Mouse (Mus musculus): ENCODE results near the gene C2. TPM values are rescaled to one million over a fixed set of nuclear protein-coding genes. Genes with fewer than 3 reads are reported as not detected.
"Not testable (repeated sequence)": the region's sequence is repeated elsewhere in the genome, so short reads cannot be mapped to it uniquely, and the experiment has no call there.

The C2 gene
- polyA plus RNA-seq, 1 experiment from 2014 or later, result 1.7 TPM

DNA sequence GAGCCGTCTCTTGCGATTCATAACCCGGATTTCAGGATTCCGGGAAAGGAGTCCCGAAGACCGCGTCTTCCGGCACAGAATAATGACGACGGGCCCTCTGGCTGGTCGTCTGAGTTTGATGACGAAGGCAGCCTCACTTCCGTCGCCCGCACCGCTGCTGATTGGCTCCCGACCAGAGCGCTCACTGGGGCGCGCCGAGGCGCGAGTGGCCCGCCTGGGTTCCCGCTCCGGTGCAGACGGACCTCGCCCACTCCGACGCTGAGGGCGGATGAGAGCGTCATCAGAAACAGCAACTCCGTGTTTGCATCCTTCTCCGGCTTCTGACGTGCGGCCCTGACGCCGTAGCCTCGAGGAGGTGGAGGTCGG, 61.2 kb downstream of the C2 start, which contains the start of the genes Stk19 and Dxo:
Stk19 (minus strand) TSS at position 90 of the 366 bp plus-strand sequence.
Dxo (plus strand) TSS at position 164 of the 366 bp plus-strand sequence.
- peaks cover 16% of the 10 kb centered on the region for H3K4me1 ChIP-seq (ENCODE audit: control insufficient read depth, insufficient read depth, low read length)
- under 1% methylated on average over 40 of the region's 40 CpGs for WGBS
- peak within 1 kb of the TSS; percentile 20; the same call in 1 of the 2 replicates for H3K27ac ChIP-seq (ENCODE audit: low read depth, low read length)
- no peaks in the 10 kb centered on the region for H3K27me3 ChIP-seq (ENCODE audit: control insufficient read depth, insufficient read depth, low read length)
- H3K9ac ChIP-seq (ENCODE audit: low read depth, low read length), result peak within 1 kb of the TSS; percentile 61
- peaks cover 32% of the 10 kb centered on the region for H3K36me3 ChIP-seq (ENCODE audit: control insufficient read depth, insufficient read depth, low read length)
- no peaks in the 10 kb centered on the region for H3K9me3 ChIP-seq (ENCODE audit: control insufficient read depth, low read length)
- H3K4me3 ChIP-seq (ENCODE audit: low read length), result peak within 1 kb of the TSS; percentile 88
- H3K4me2 ChIP-seq (replicated peaks; ENCODE audit: low read depth, low read length), result peak within 1 kb of the TSS; percentile 96
- ATAC-seq (ENCODE audit: low FRiP score, low TSS enrichment), result peak; percentile 94

DNA sequence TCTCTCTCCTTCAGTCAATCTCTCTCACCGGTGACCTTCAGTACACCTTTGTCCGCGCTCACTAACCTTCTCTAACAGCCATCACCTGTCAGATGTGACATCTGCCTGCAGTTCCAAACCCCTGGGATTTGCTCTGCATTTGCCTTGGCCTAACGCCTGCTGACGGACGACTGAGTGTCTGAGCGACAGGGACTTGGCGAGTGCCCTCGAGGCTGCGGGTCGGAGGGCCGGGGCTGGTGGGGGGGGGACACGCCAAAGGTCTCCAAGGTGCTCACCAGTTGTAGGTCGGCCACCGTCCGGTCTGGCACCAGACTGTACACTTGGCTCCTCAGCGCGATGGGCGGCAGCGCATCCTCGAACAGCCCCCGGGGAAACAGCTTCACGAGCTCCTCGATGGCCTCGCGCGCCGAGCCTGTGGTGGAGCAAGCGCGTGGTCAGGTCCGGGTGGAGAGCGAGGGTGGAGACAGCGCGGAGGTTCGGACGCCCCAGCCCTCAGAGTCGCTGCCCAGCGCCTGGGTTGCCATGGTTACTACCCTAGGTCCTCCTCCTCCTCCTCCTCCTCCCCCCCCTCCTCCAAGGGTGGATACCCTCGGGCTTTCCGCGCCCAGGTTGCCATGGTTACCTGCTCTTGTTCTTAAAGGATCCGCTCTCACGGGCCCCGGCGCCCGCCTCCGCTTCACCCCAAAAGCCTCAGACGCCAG, 61.8 kb downstream of the C2 start:
- no peaks in the 10 kb centered on the region for H3K9me3 ChIP-seq (ENCODE audit: control insufficient read depth, low read length)
- peak overlapping the region; percentile 61 for H3K9ac ChIP-seq (ENCODE audit: low read depth, low read length)
- H3K4me3 ChIP-seq (ENCODE audit: low read length), result peak overlapping the region; percentile 88
- peaks cover 16% of the 10 kb centered on the region for H3K4me1 ChIP-seq (ENCODE audit: control insufficient read depth, insufficient read depth, low read length)
- ATAC-seq (ENCODE audit: low FRiP score, low TSS enrichment), result peak; percentile 79
- H3K36me3 ChIP-seq (ENCODE audit: control insufficient read depth, insufficient read depth, low read length), result peaks cover 29% of the 10 kb centered on the region
- 5% methylated on average over 43 of the region's 48 CpGs for WGBS
- no peak overlapping the region for H3K27ac ChIP-seq (ENCODE audit: low read depth, low read length)
- peak overlapping the region; percentile 96 for H3K4me2 ChIP-seq (replicated peaks; ENCODE audit: low read depth, low read length)
- H3K27me3 ChIP-seq (ENCODE audit: control insufficient read depth, insufficient read depth, low read length), result no peaks in the 10 kb centered on the region

DNA sequence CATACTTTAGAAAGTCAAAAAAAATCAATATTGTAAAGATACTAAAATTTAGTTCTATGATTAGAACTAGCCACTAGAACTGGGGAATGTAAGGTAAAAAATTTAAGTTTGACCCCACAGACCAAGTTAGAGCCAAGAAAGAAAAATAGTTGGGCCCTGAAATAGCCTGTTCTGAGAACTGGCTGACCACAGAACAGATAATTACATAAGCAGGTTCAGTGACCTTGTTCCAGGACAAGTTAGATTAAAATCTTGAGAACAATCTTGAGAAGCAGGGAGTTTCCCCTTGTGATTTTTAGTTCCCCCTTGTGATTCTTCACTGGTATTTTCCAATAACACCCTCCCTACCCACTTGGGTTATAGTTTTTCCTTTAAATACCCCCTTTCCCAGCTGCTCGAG, 67.3 kb downstream of the C2 start:
- ATAC-seq (ENCODE audit: low FRiP score, low TSS enrichment); H3K27me3 ChIP-seq (ENCODE audit: control insufficient read depth, insufficient read depth, low read length); H3K9ac ChIP-seq (ENCODE audit: low read depth, low read length); H3K9me3 ChIP-seq (ENCODE audit: control insufficient read depth, low read length); H3K4me3 ChIP-seq (ENCODE audit: low read length); H3K27ac ChIP-seq (ENCODE audit: low read depth, low read length); H3K4me1 ChIP-seq (ENCODE audit: control insufficient read depth, insufficient read depth, low read length); H3K4me2 ChIP-seq (replicated peaks; ENCODE audit: low read depth, low read length): not testable (repeated sequence)
- H3K36me3 ChIP-seq (ENCODE audit: control insufficient read depth, insufficient read depth, low read length), result peaks cover 32% of the 10 kb centered on the region; the same call in 1 of the 2 replicates
- 91% methylated on average over 1 of the region's 1 CpGs for WGBS

DNA sequence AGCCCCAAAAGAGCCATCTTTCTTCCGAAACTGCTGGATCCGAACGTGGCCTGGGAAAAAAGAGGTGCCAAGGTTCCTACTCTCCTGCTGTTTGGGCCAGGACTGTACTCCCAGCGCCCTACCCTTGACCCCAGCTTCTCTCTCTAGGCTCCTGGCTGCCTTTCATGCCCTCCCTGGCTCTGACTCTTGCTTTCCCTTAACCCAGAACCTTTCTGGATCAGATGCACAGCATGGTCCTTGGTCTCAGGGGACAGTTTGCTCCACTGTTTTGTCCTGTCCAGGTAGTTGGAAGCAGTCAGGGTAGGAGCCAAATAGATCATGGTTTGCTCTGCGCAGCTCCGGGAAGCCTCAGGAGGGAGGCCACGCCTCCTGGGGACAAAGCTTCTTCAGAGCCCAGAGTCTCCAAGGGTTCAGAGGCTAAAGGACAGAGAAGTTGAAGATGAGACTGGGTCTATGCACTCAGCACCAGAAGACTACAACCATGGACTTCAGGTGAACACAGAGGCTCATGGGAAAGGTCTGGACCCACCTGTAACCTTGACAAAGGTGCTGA, 83.2 kb downstream of the C2 start:
- Histone ChIP-seq H3K4me3 (ENCODE audit: low read length) (no peak overlapping the region), H3K9me3 (ENCODE audit: control insufficient read depth, low read length) (no peaks in the 10 kb centered on the region), H3K27me3 (ENCODE audit: control insufficient read depth, insufficient read depth, low read length) (no peaks in the 10 kb centered on the region), H3K36me3 (ENCODE audit: control insufficient read depth, insufficient read depth, low read length) (no peaks in the 10 kb centered on the region), H3K4me2 (replicated peaks; ENCODE audit: low read depth, low read length) (no peak overlapping the region), H3K4me1 (ENCODE audit: control insufficient read depth, insufficient read depth, low read length) (no peaks in the 10 kb centered on the region), H3K9ac (ENCODE audit: low read depth, low read length) (no peak overlapping the region), H3K27ac (ENCODE audit: low read depth, low read length) (no peak overlapping the region)
- no peak for ATAC-seq (ENCODE audit: low FRiP score, low TSS enrichment)
- 74% methylated on average over 7 of the region's 7 CpGs for WGBS

DNA sequence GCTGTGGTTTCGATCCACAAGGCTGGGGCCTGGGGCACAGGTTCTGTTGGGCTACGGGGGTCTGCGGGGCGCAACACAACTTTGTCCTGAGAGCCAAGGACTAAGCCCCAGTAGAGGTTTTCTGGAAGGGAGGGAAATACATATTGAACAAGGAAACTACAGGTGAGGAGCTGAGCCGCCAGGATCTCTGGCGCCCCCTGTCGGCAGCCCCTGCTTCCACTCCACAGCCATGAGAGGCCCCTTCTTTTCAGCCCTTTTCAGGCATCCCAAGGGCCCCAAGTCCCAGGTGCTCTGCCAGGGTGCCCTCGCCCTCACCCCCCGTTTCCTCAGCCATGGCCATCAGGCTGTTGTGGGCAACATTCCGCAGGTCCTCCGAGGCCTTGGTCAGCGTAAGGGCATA, 84.3 kb downstream of the C2 start:
- ATAC-seq (ENCODE audit: low FRiP score, low TSS enrichment); H3K4me2 ChIP-seq (replicated peaks; ENCODE audit: low read depth, low read length); H3K4me1 ChIP-seq (ENCODE audit: control insufficient read depth, insufficient read depth, low read length); H3K27me3 ChIP-seq (ENCODE audit: control insufficient read depth, insufficient read depth, low read length); H3K9ac ChIP-seq (ENCODE audit: low read depth, low read length); H3K36me3 ChIP-seq (ENCODE audit: control insufficient read depth, insufficient read depth, low read length); H3K4me3 ChIP-seq (ENCODE audit: low read length); H3K27ac ChIP-seq (ENCODE audit: low read depth, low read length); H3K9me3 ChIP-seq (ENCODE audit: control insufficient read depth, low read length): not testable (repeated sequence)
- 70% methylated on average over 12 of the region's 12 CpGs for WGBS

Small RNA genes lying within 50 kb of the gene (microRNA-seq; reads per million reads assigned to microRNA genes)
- gene Mir6970 (0.63 reads per million), gene Mir6971 (1.5 reads per million), gene Mir6972 (not detected)

Other genes starting within 250 kb of the C2 start
- gene Tnxb, start 227.7 kb downstream of the C2 start, polyA plus RNA-seq (2014; fragmentation: Nextera tagmentation; extraction: Ambion mirVana), result 0.15 and 0.26 TPM in 2 replicates
- gene C4b, start 154.4 kb downstream of the C2 start, polyA plus RNA-seq (2014; fragmentation: Nextera tagmentation; extraction: Ambion mirVana), result not detected in 2 replicates
- not detected in 2 replicates for gene Cyp21a1, start 93.7 kb downstream of the C2 start, polyA plus RNA-seq (2014; fragmentation: Nextera tagmentation; extraction: Ambion mirVana)
- gene Stk19, start 61.3 kb downstream of the C2 start, polyA plus RNA-seq (2014; fragmentation: Nextera tagmentation; extraction: Ambion mirVana), result 25.2 and 28.7 TPM in 2 replicates
- gene Dxo, start 61.2 kb downstream of the C2 start, polyA plus RNA-seq (2014; fragmentation: Nextera tagmentation; extraction: Ambion mirVana), result 55.7 and 66.4 TPM in 2 replicates
- gene Skiv2l, start 48.1 kb downstream of the C2 start, polyA plus RNA-seq (2014; fragmentation: Nextera tagmentation; extraction: Ambion mirVana), result 22.8 and 45.9 TPM in 2 replicates
- 107 and 119 TPM in 2 replicates for gene Nelfe, start 47.9 kb downstream of the C2 start, polyA plus RNA-seq (2014; fragmentation: Nextera tagmentation; extraction: Ambion mirVana)
- gene Cfb, start 35.7 kb downstream of the C2 start, polyA plus RNA-seq (2014; fragmentation: Nextera tagmentation; extraction: Ambion mirVana), result 4.0 and 5.4 TPM in 2 replicates
- gene Zbtb12, start 18.8 kb downstream of the C2 start, polyA plus RNA-seq (2014; fragmentation: Nextera tagmentation; extraction: Ambion mirVana), result 2.1 and 3.7 TPM in 2 replicates
- not detected in 2 replicates for gene Gm20547, start 16.2 kb downstream of the C2 start, polyA plus RNA-seq (2014; fragmentation: Nextera tagmentation; extraction: Ambion mirVana)
- 70.5 and 76.9 TPM in 2 replicates for gene Ehmt2, start 204 bp upstream of the C2 start, polyA plus RNA-seq (2014; fragmentation: Nextera tagmentation; extraction: Ambion mirVana)
- 5.4 and 7.7 TPM in 2 replicates for gene Slc44a4, start 16.2 kb upstream of the C2 start, polyA plus RNA-seq (2014; fragmentation: Nextera tagmentation; extraction: Ambion mirVana)
- 19.6 and 23.2 TPM in 2 replicates for gene Neu1, start 33.0 kb upstream of the C2 start, polyA plus RNA-seq (2014; fragmentation: Nextera tagmentation; extraction: Ambion mirVana)
- 0.54 and 0.80 TPM in 2 replicates for gene Hspa1b, start 61.0 kb upstream of the C2 start, polyA plus RNA-seq (2014; fragmentation: Nextera tagmentation; extraction: Ambion mirVana)
- gene Gm20481, start 71.6 kb upstream of the C2 start, polyA plus RNA-seq (2014; fragmentation: Nextera tagmentation; extraction: Ambion mirVana), result not detected in 2 replicates
- 4.3 and 4.8 TPM in 2 replicates for gene Hspa1a, start 73.9 kb upstream of the C2 start, polyA plus RNA-seq (2014; fragmentation: Nextera tagmentation; extraction: Ambion mirVana)
- 0.79 and 1.3 TPM in 2 replicates for gene Hspa1l, start 74.4 kb upstream of the C2 start, polyA plus RNA-seq (2014; fragmentation: Nextera tagmentation; extraction: Ambion mirVana)
- 240 and 246 TPM in 2 replicates for gene Lsm2, start 83.6 kb upstream of the C2 start, polyA plus RNA-seq (2014; fragmentation: Nextera tagmentation; extraction: Ambion mirVana)
- 96.4 and 137 TPM in 2 replicates for gene Vars, start 102.7 kb upstream of the C2 start, polyA plus RNA-seq (2014; fragmentation: Nextera tagmentation; extraction: Ambion mirVana)
- 0.13 and 0.28 TPM in 2 replicates for gene Vwa7, start 118.3 kb upstream of the C2 start, polyA plus RNA-seq (2014; fragmentation: Nextera tagmentation; extraction: Ambion mirVana)
- gene Sapcd1, start 129.8 kb upstream of the C2 start, polyA plus RNA-seq (2014; fragmentation: Nextera tagmentation; extraction: Ambion mirVana), result 6.6 and 10.9 TPM in 2 replicates
- gene Msh5, start 148.5 kb upstream of the C2 start, polyA plus RNA-seq (2014; fragmentation: Nextera tagmentation; extraction: Ambion mirVana), result 4.9 and 5.9 TPM in 2 replicates
- gene Clic1, start 151.7 kb upstream of the C2 start, polyA plus RNA-seq (2014; fragmentation: Nextera tagmentation; extraction: Ambion mirVana), result 72.1 and 172 TPM in 2 replicates
- 355 and 422 TPM in 2 replicates for gene Ddah2, start 160.8 kb upstream of the C2 start, polyA plus RNA-seq (2014; fragmentation: Nextera tagmentation; extraction: Ambion mirVana)
- 0.20 and 0.30 TPM in 2 replicates for gene Ly6g6c, start 167.1 kb upstream of the C2 start, polyA plus RNA-seq (2014; fragmentation: Nextera tagmentation; extraction: Ambion mirVana)
- gene Mpig6b, start 167.9 kb upstream of the C2 start, polyA plus RNA-seq (2014; fragmentation: Nextera tagmentation; extraction: Ambion mirVana), result 0.36 and 0.46 TPM in 2 replicates
- gene Ly6g6e, start 178.6 kb upstream of the C2 start, polyA plus RNA-seq (2014; fragmentation: Nextera tagmentation; extraction: Ambion mirVana), result 0.81 and 1.3 TPM in 2 replicates
- 4.3 and 4.8 TPM in 2 replicates for gene Ly6g6d, start 179.8 kb upstream of the C2 start, polyA plus RNA-seq (2014; fragmentation: Nextera tagmentation; extraction: Ambion mirVana)
- gene Ly6g6f, start 187.3 kb upstream of the C2 start, polyA plus RNA-seq (2014; fragmentation: Nextera tagmentation; extraction: Ambion mirVana), result 0.31 and 0.34 TPM in 2 replicates
- gene Abhd16a, start 191.0 kb upstream of the C2 start, polyA plus RNA-seq (2014; fragmentation: Nextera tagmentation; extraction: Ambion mirVana), result 73.9 and 85.7 TPM in 2 replicates
- gene Ly6g5c, start 210.0 kb upstream of the C2 start, polyA plus RNA-seq (2014; fragmentation: Nextera tagmentation; extraction: Ambion mirVana), result not detected in 2 replicates
- 1.2 and 1.3 TPM in 2 replicates for gene Ly6g5b, start 217.2 kb upstream of the C2 start, polyA plus RNA-seq (2014; fragmentation: Nextera tagmentation; extraction: Ambion mirVana)
- gene Gpank1, start 223.2 kb upstream of the C2 start, polyA plus RNA-seq (2014; fragmentation: Nextera tagmentation; extraction: Ambion mirVana), result 19.4 and 20.8 TPM in 2 replicates
- gene Csnk2b, start 223.8 kb upstream of the C2 start, polyA plus RNA-seq (2014; fragmentation: Nextera tagmentation; extraction: Ambion mirVana), result 325 and 334 TPM in 2 replicates
- gene D17H6S53E, start 228.1 kb upstream of the C2 start, polyA plus RNA-seq (2014; fragmentation: Nextera tagmentation; extraction: Ambion mirVana), result 9.4 and 10.0 TPM in 2 replicates
- gene Apom, start 233.8 kb upstream of the C2 start, polyA plus RNA-seq (2014; fragmentation: Nextera tagmentation; extraction: Ambion mirVana), result 9.7 and 10.4 TPM in 2 replicates
- 82.6 and 99.0 TPM in 2 replicates for gene Bag6, start 236.9 kb upstream of the C2 start, polyA plus RNA-seq (2014; fragmentation: Nextera tagmentation; extraction: Ambion mirVana)